Mouse (Mus musculus) hindbrain, embryonic 16.5 days (tissue): Measurements from ENCODE around the gene Ropn1l. TPM values are rescaled to one million over a fixed set of nuclear protein-coding genes. Genes with fewer than 3 reads are reported as not detected.

Experiments used
- ATAC-seq: fragments of 200-750 bp; cut with Nextera tagmentation; 2 replicates; pipeline ENCODE4 v1.8.0; 2017; ENCODE audit warnings: moderate TSS enrichment, moderate library complexity
- H3K27ac ChIP-seq: fragments of 300-500 bp; sonication (generic); 2 replicates; pipeline ENCODE4 v1.5.1; 2014; ENCODE audit warnings: low read depth, mild to moderate bottlenecking, control low read depth, low read length, moderate library complexity
- H3K27me3 ChIP-seq: fragments of 300-500 bp; sonication (generic); replicated peaks from 2 replicates; pipeline ENCODE4 v1.6.1; 2014; ENCODE audit warnings: low read length; ENCODE audit not compliant: control insufficient read depth, insufficient read depth
- H3K36me3 ChIP-seq: fragments of 300-500 bp; sonication (generic); 2 replicates; pipeline ENCODE4 v1.6.1; 2014; ENCODE audit warnings: mild to moderate bottlenecking, low read length, moderate library complexity, mixed read lengths; ENCODE audit not compliant: control insufficient read depth, insufficient read depth
- H3K4me1 ChIP-seq: fragments of 300-500 bp; sonication (generic); 2 replicates; pipeline ENCODE4 v1.6.1; 2014; ENCODE audit warnings: low read depth, low read length; ENCODE audit not compliant: control insufficient read depth, insufficient read depth
- H3K4me2 ChIP-seq: fragments of 300-500 bp; sonication (generic); 2 replicates; pipeline ENCODE4 v1.6.1; 2014; ENCODE audit warnings: mild to moderate bottlenecking, low read length, control low read depth, moderate library complexity
- H3K4me3 ChIP-seq: fragments of 300-500 bp; sonication (generic); 2 replicates; pipeline ENCODE4 v1.5.1; 2014; ENCODE audit warnings: mild to moderate bottlenecking, low read length, control low read depth, moderate library complexity
- H3K9ac ChIP-seq: fragments of 300-500 bp; sonication (generic); 2 replicates; pipeline ENCODE4 v1.6.1; 2014; ENCODE audit warnings: low read depth, mild to moderate bottlenecking, control low read depth, low read length, moderate library complexity
- H3K9me3 ChIP-seq: fragments of 300-500 bp; sonication (generic); 2 replicates; pipeline ENCODE4 v1.6.1; 2014; ENCODE audit warnings: mild to moderate bottlenecking, low read length, moderate library complexity; ENCODE audit not compliant: control insufficient read depth
- WGBS: fragments of 180-500 bp; shearing (Covaris S2); extraction: QIAGEN DNeasy Blood & Tissue Kit; methylation state at CpG from one replicate; pipeline ENCODE4 v1.1.7; 2014; 5-methylcytosine and 5-hydroxymethylcytosine counted together
- polyA plus RNA-seq: library from polyadenylated mRNA; unstranded; fragments of >200 nt; fragmentation: Nextera tagmentation; extraction: Ambion mirVana; gene quantifications from 2 replicates; pipeline ENCODE4 v1.2.1, GENCODE M21; 2015

Gene Ropn1l
- polyA plus RNA-seq, 1 experiment from 2014 or later: 2.9 TPM

GRCm38 (mm10) chr15:31469497-31469896, 16.0 kb upstream of the Ropn1l start:
- 80% methylated on average over 4 of the region's 4 CpGs for WGBS
- no peaks in the 10 kb centered on the region for H3K9me3 ChIP-seq
- ATAC-seq: no peak
- no peak overlapping the region for H3K9ac ChIP-seq
- H3K4me1 ChIP-seq: no peaks in the 10 kb centered on the region
- H3K4me2 ChIP-seq: no peak overlapping the region
- H3K27me3 ChIP-seq: no peaks in the 10 kb centered on the region
- no peak overlapping the region for H3K4me3 ChIP-seq
- H3K27ac ChIP-seq: no peak overlapping the region
- peaks cover 16% of the 10 kb centered on the region; the same call in 1 of the 2 replicates for H3K36me3 ChIP-seq

DNA sequence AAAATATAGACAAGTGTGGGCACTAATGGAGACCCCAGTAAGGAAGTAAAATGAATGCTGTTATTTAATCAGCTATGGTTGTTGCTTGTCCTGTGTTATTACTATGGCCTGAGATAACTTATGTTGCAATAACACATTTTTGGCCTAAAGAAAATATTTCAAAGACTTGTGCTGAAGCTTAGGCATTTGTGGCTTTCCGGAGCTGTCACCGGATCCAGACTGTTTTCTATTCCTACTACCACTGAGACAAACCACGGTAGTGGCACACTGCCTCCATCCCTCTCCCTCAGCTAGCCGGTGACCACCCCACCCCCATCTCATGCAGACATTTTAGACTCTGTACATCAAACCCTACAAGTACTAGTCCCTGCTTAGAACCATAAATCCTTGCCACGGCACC, 15.3 kb upstream of the Ropn1l start:
- Histone ChIP-seq H3K9me3 (no peaks in the 10 kb centered on the region), H3K9ac (no peak overlapping the region), H3K4me1 (no peaks in the 10 kb centered on the region), H3K4me3 (no peak overlapping the region), H3K36me3 (peaks cover 18% of the 10 kb centered on the region; the same call in 1 of the 2 replicates), H3K27me3 (no peaks in the 10 kb centered on the region), H3K27ac (no peak overlapping the region), H3K4me2 (no peak overlapping the region)
- 88% methylated on average over 5 of the region's 5 CpGs for WGBS
- no peak for ATAC-seq

- WGBS: 93% methylated on average over 1 of the region's 1 CpGs
- Histone ChIP-seq H3K36me3 (peaks cover 34% of the 10 kb centered on the region), H3K4me1 (no peaks in the 10 kb centered on the region), H3K4me3 (no peak overlapping the region), H3K27ac (no peak overlapping the region), H3K9ac (no peak overlapping the region), H3K27me3 (no peaks in the 10 kb centered on the region), H3K9me3 (no peaks in the 10 kb centered on the region), H3K4me2 (no peak overlapping the region)
- ATAC-seq: no peak
These were observed 13.2 kb upstream of the Ropn1l start for GRCm38 (mm10) chr15:31466749-31467148.

DNA sequence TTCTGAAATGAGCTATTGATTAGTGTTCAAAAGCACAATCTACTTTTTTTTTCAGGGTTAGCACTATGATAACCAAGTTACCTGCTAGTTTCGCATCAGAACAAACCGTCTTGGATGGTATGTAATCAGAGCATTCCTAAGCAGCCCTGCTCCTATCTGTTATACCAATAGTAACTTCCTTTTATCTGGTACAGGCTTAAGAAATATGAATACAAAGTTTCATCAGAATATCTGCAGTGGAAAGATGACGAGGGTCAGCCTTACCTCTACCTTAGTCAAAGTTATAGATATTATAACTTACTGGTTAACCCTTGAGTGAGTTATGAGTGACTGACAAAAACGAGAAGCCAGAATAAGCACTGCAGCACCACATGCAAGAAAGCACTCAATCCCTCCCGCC, 12.8 kb upstream of the Ropn1l start:
- H3K4me3 ChIP-seq: no peak overlapping the region
- ATAC-seq: no peak
- H3K9ac ChIP-seq: no peak overlapping the region
- no peak overlapping the region for H3K4me2 ChIP-seq
- no peaks in the 10 kb centered on the region for H3K27me3 ChIP-seq
- 94% methylated on average over 5 of the region's 5 CpGs for WGBS
- H3K27ac ChIP-seq: no peak overlapping the region
- no peaks in the 10 kb centered on the region for H3K9me3 ChIP-seq
- H3K36me3 ChIP-seq: peaks cover 36% of the 10 kb centered on the region
- no peaks in the 10 kb centered on the region for H3K4me1 ChIP-seq

DNA sequence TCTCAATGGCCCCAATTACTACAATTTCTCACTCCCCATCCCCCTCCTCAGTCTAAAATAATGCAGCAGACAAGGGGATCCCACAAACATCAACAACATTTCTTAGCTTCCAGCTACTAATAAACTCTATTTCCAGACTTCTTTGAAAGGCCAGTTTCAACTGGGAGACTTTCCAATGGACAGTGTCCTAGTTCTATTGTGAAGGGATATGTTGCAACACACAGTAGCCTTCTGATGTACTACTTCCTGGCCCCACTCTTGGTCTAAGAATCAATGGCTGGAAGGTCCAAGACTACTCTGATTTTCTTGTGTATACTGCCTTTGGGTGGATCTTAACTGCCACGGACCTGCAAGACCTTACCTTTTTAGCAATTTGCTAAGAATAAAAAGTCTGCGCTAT, 12.3 kb upstream of the Ropn1l start:
- H3K9me3 ChIP-seq: no peaks in the 10 kb centered on the region
- no peaks in the 10 kb centered on the region for H3K27me3 ChIP-seq
- WGBS: 97% methylated on average over 2 of the region's 2 CpGs
- ATAC-seq: no peak
- no peaks in the 10 kb centered on the region for H3K4me1 ChIP-seq
- H3K4me3 ChIP-seq: no peak overlapping the region
- H3K9ac ChIP-seq: no peak overlapping the region
- no peak overlapping the region for H3K4me2 ChIP-seq
- H3K36me3 ChIP-seq: peaks cover 41% of the 10 kb centered on the region
- no peak overlapping the region for H3K27ac ChIP-seq

- no peak for ATAC-seq
- 91% methylated on average over 2 of the region's 2 CpGs for WGBS
- no peaks in the 10 kb centered on the region for H3K27me3 ChIP-seq
- H3K9ac ChIP-seq: no peak overlapping the region
- H3K4me1 ChIP-seq: no peaks in the 10 kb centered on the region
- no peak overlapping the region for H3K4me3 ChIP-seq
- no peaks in the 10 kb centered on the region for H3K9me3 ChIP-seq
- H3K27ac ChIP-seq: no peak overlapping the region
- no peak overlapping the region for H3K4me2 ChIP-seq
- H3K36me3 ChIP-seq: peaks cover 53% of the 10 kb centered on the region
These were observed 7.0 kb upstream of the Ropn1l start for GRCm38 (mm10) chr15:31460571-31460970.

GRCm38 (mm10) chr15:31458081-31458480, 4.5 kb upstream of the Ropn1l start:
- H3K4me1 ChIP-seq: no peaks in the 10 kb centered on the region
- no peak overlapping the region for H3K4me3 ChIP-seq
- no peak overlapping the region for H3K9ac ChIP-seq
- H3K4me2 ChIP-seq: no peak overlapping the region
- no peak for ATAC-seq
- H3K27me3 ChIP-seq: no peaks in the 10 kb centered on the region
- H3K9me3 ChIP-seq: no peaks in the 10 kb centered on the region
- peaks cover 40% of the 10 kb centered on the region for H3K36me3 ChIP-seq
- no peak overlapping the region for H3K27ac ChIP-seq
- 86% methylated on average over 7 of the region's 7 CpGs for WGBS

DNA sequence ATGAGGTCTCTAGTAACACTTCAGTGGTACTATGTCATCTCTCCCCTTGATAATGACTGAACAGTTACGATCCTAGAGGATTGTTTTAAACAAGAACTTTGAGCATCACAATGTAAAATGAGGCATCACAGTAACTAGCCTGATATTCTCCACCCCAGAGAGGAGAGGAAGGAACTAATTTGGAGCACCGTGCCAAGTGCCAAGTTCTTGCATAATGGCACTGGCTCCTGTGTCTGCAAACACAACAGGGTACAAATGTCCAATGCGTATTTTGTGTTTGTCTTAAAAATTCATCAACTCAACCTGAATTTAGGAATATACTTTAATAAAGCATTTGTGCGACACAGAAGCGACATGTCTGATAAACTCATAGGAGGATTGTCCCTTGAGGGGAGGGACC, 2.8 kb upstream of the Ropn1l start:
- Histone ChIP-seq H3K27ac (no peak overlapping the region), H3K4me1 (no peaks in the 10 kb centered on the region; the same call in 1 of the 2 replicates), H3K4me3 (no peak overlapping the region), H3K27me3 (no peaks in the 10 kb centered on the region), H3K9me3 (no peaks in the 10 kb centered on the region), H3K4me2 (no peak overlapping the region), H3K36me3 (peaks cover 28% of the 10 kb centered on the region), H3K9ac (no peak overlapping the region)
- 88% methylated on average over 5 of the region's 5 CpGs for WGBS
- no peak for ATAC-seq

DNA sequence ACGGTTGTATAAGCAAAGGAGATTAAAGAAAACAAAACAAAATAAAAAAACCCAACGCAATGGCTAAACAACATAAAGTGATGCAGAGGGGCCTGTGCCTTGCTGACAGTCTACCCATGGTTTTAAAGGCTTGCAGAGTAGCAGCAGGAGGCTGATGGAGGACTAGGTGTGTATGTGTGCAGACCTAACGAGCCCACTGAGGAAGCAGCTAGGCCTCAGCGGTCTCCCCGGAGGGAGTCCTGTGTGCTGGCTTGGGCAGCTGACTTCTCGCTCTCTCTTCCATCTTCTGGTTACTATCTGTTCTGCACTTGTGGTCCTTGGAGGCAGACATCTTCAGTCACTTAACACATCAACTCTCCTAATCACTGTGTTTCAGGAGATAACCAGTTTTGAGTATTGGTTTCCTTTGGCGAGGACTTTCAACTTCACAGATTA, 1.3 kb upstream of the Ropn1l start:
- WGBS: 80% methylated on average over 7 of the region's 7 CpGs
- Histone ChIP-seq H3K4me2 (no peak overlapping the region), H3K9me3 (no peaks in the 10 kb centered on the region), H3K27ac (no peak overlapping the region), H3K27me3 (no peaks in the 10 kb centered on the region), H3K36me3 (peaks cover 14% of the 10 kb centered on the region), H3K9ac (no peak overlapping the region), H3K4me1 (no peaks in the 10 kb centered on the region; the same call in 1 of the 2 replicates), H3K4me3 (no peak overlapping the region)
- ATAC-seq: no peak
